In genomic region chr17:27800710-27801648, GRCm38 (mm10) we compare ENCODE assay signal across 8 mouse cellular contexts. TPM values are rescaled to one million over a fixed set of nuclear protein-coding genes. Genes with fewer than 3 reads are reported as not detected.
DNase-seq lines count a peak whose midpoint lies in the region; ATAC-seq and TF ChIP-seq lines count a peak whose summit lies in the region.

No protein-coding gene starts in this region.

- peaks cover 8 to 24% of the 10 kb centered on the region in 2 experiments for H3K36me3 ChIP-seq in MEL (ENCODE audit: control insufficient read depth in 1 of 2, insufficient read depth in 2 of 2, low read length in 2 of 2)
- H3K36me3 ChIP-seq in macrophage (ENCODE audit: inconsistent target), result no peaks in the 10 kb centered on the region

- H3K4me3 ChIP-seq in MEL (ENCODE audit: control insufficient read depth in 1 of 2, insufficient read depth in 1 of 2, low read depth in 2 of 2, low read length in 2 of 2) (no peak overlapping the region), macrophage (ENCODE audit: inconsistent target) (no peak overlapping the region)

- H3K9ac ChIP-seq in MEL (ENCODE audit: control insufficient read depth, low read depth, low read length, poor library complexity, severe bottlenecking), result no peak overlapping the region

- peaks cover 7 to 27% of the 10 kb centered on the region in 2 experiments; a peak in 3 of 4 replicates for H3K4me1 ChIP-seq in MEL (ENCODE audit: control insufficient read depth in 1 of 2, insufficient read depth in 2 of 2, low read length in 2 of 2)

- no peak for TF ChIP-seq POLR2A in MEL (IDR thresholded peaks at IDR 0.05; ENCODE audit: control insufficient read depth in 1 of 2, insufficient read depth in 1 of 2, low read depth in 1 of 2, low read length in 2 of 2, poor library complexity in 1 of 2)

- peak in 1 of 3 experiments; percentile 35; a peak in 3 of 6 replicates for TF ChIP-seq CTCF in MEL (IDR thresholded peaks at IDR 0.05 in 2 of 3, conservative IDR thresholded peaks at IDR 0.05 in 1 of 3; ENCODE audit: control insufficient read depth in 1 of 3, insufficient read depth in 1 of 3, low read depth in 2 of 3, low read length in 3 of 3, poor library complexity in 1 of 3, severe bottlenecking in 1 of 3)

- WGBS in macrophage (ENCODE audit: missing documents), result 44% methylated on average over 9 of the region's 9 CpGs

- no peaks in the 10 kb centered on the region for H3K27me3 ChIP-seq in MEL (ENCODE audit: control insufficient read depth in 1 of 2, insufficient read depth in 2 of 2, low read length in 2 of 2)

- TF ChIP-seq EP300 in MEL (IDR thresholded peaks at IDR 0.05; ENCODE audit: low read depth in 1 of 2, low read length in 2 of 2), result no peak

- no peaks in the 10 kb centered on the region for H3K9me3 ChIP-seq in MEL (replicated peaks; ENCODE audit: insufficient read depth, low read length)

- no peak; the same call in none of the 2 replicates for TF ChIP-seq RAD21 in MEL (IDR thresholded peaks at IDR 0.05; ENCODE audit: low read depth, low read length)

- H3K79me2 ChIP-seq in MEL (ENCODE audit: control insufficient read depth, insufficient read depth, low read length, poor library complexity), result peaks cover 87% of the 10 kb centered on the region
- peaks cover 100% of the 10 kb centered on the region for H3K79me2 ChIP-seq in macrophage (ENCODE audit: inconsistent target)

- H3K27ac ChIP-seq in MEL (ENCODE audit: control insufficient read depth, low read depth, low read length) (no peak overlapping the region), macrophage (peak overlapping the region; percentile 0; the same call in 1 of the 2 replicates)

- peak; percentile 59 for ATAC-seq in erythroblast, adult 5-6 weeks (replicated peaks; ENCODE audit: low FRiP score, poor library complexity, severe bottlenecking)
- ATAC-seq in cerebellum, adult (ENCODE audit: insufficient number of reproducible peaks, low FRiP score, low TSS enrichment), result no peak

- DNase-seq in kidney, adult 9 months, result peak; percentile 38
- no peak for DNase-seq in kidney, postnatal 10 days
- peak; percentile 36 for DNase-seq in MEL (ENCODE audit: low read depth, low spot score)
- no peak for DNase-seq in spleen, postnatal 14 days (ENCODE audit: low spot score in 2 of 2)
- DNase-seq in right cerebral cortex, postnatal 10 days (ENCODE audit: low spot score in 2 of 2), result no peak

TF ChIP-seq in MEL, 35 proteins besides CTCF, POLR2A, EP300 and RAD21:
- TF ChIP-seq NRF1 (IDR thresholded peaks at IDR 0.05; ENCODE audit: insufficient read depth, low read depth, low read length, poor library complexity, severe bottlenecking) (no peak), SIN3A (IDR thresholded peaks at IDR 0.05; ENCODE audit: low read length) (no peak), RCOR1 (IDR thresholded peaks at IDR 0.05; ENCODE audit: low read depth, low read length) (no peak), KAT2A (conservative IDR thresholded peaks at IDR 0.05; ENCODE audit: low read depth, low read length) (no peak), MYB (IDR thresholded peaks at IDR 0.05; ENCODE audit: low read depth, low read length) (no peak), TAL1 (IDR thresholded peaks at IDR 0.05; ENCODE audit: low read length) (no peak), ETS1 (IDR thresholded peaks at IDR 0.05; ENCODE audit: low read depth, low read length) (no peak), NELFE (IDR thresholded peaks at IDR 0.05; ENCODE audit: low read depth, low read length) (no peak), USF2 (IDR thresholded peaks at IDR 0.05; ENCODE audit: borderline replicate concordance in 1 of 2, insufficient read depth in 1 of 2, low read depth in 1 of 2, low read length in 2 of 2) (no peak), MYC (IDR thresholded peaks at IDR 0.05; ENCODE audit: low read depth, low read length) (no peak), MAX (IDR thresholded peaks at IDR 0.05; ENCODE audit: low read length) (no peak)

RNA-seq across cellular contexts. Expression of gene D17Wsu92e, which starts 19.5 kb away (rescaled TPM):
- 66.5 and 72.5 TPM in 2 replicates for total RNA-seq in MEL (2012; rRNA removed)
- 100 to 1,000 TPM in 1 of 2 experiments, not detected in 1; 108 TPM for polyA plus RNA-seq in MEL (2012; ENCODE audit: insufficient read depth in 1 of 2, insufficient read length in 2 of 2, low read depth in 1 of 2, low replicate concordance in 2 of 2, missing spikeins in 1 of 2)
- 63.8 and 80.7 TPM in 2 replicates for total RNA-seq in erythroblast, adult 5-6 weeks (2015; ENCODE audit: low replicate concordance)
- total RNA-seq in erythroblast, adult 5-6 weeks (2017; ENCODE audit: low replicate concordance), result 193 and 216 TPM in 2 replicates
- 100 to 1,000 TPM in 20 of 26 experiments, 10 to 100 TPM in 6; 40.2 to 258 (median 128) TPM for total RNA-seq in macrophage (2018; cell fraction: chromatin; rRNA removed)
- 100 to 1,000 TPM in 25 of 26 experiments, 10 to 100 TPM in 1; 97.7 to 203 (median 138) TPM for total RNA-seq in macrophage (2018; cell fraction: cytosol; rRNA removed)
- 100 to 1,000 TPM in 21 of 26 experiments, 10 to 100 TPM in 5; 64.2 to 259 (median 158) TPM for total RNA-seq in macrophage (2018; cell fraction: nucleus; rRNA removed)
- polyA plus RNA-seq in macrophage (2018), result 79.5 to 101 TPM (median 86.2 TPM) in 3 replicates

RNA-seq across cellular contexts. Expression of gene Snrpc, which starts 37.0 kb away (rescaled TPM):
- 217 and 219 TPM in 2 replicates for total RNA-seq in MEL (2012; rRNA removed)
- 100 to 1,000 TPM in 1 of 2 experiments, not detected in 1; 227 TPM for polyA plus RNA-seq in MEL (2012; ENCODE audit: insufficient read depth in 1 of 2, insufficient read length in 2 of 2, low read depth in 1 of 2, low replicate concordance in 2 of 2, missing spikeins in 1 of 2)
- 20.6 and 60.0 TPM in 2 replicates for total RNA-seq in erythroblast, adult 5-6 weeks (2015; ENCODE audit: low replicate concordance)
- total RNA-seq in erythroblast, adult 5-6 weeks (2017; ENCODE audit: low replicate concordance), result 43.8 and 51.5 TPM in 2 replicates
- 10 to 100 TPM in 23 of 26 experiments, 1 to 10 TPM in 3; 7.2 to 35.6 (median 18.9) TPM for total RNA-seq in macrophage (2018; cell fraction: chromatin; rRNA removed)
- 100 to 1,000 TPM in 4 of 26 experiments, 10 to 100 TPM in 22; 66.0 to 112 (median 87.7) TPM for total RNA-seq in macrophage (2018; cell fraction: cytosol; rRNA removed)
- 10 to 100 TPM in 23 of 26 experiments, 1 to 10 TPM in 3; 7.8 to 37.8 (median 25.3) TPM for total RNA-seq in macrophage (2018; cell fraction: nucleus; rRNA removed)
- polyA plus RNA-seq in macrophage (2018), result 84.2 to 113 TPM (median 89.9 TPM) in 3 replicates

RNA-seq across cellular contexts. Expression of gene Uhrf1bp1, which starts 55.3 kb away (rescaled TPM):
- total RNA-seq in MEL (2012; rRNA removed), result 23.1 and 25.9 TPM in 2 replicates
- polyA plus RNA-seq in MEL (2012; ENCODE audit: insufficient read depth in 1 of 2, insufficient read length in 2 of 2, low read depth in 1 of 2, low replicate concordance in 2 of 2, missing spikeins in 1 of 2) (10 to 100 TPM in 1 of 2 experiments, not detected in 1; 43.6 TPM), macrophage (2018) (6.8 to 14.6 TPM (median 7.6 TPM) in 3 replicates)
- 3.3 and 4.4 TPM in 2 replicates for total RNA-seq in erythroblast, adult 5-6 weeks (2015; ENCODE audit: low replicate concordance)
- total RNA-seq in erythroblast, adult 5-6 weeks (2017; ENCODE audit: low replicate concordance), result 4.3 and 5.4 TPM in 2 replicates
- total RNA-seq in macrophage (2018; cell fraction: chromatin; rRNA removed), result 10 to 100 TPM in 18 of 26 experiments, 1 to 10 TPM in 8; 2.6 to 41.3 (median 22.1) TPM
- total RNA-seq in macrophage (2018; cell fraction: cytosol; rRNA removed), result 10 to 100 TPM in 20 of 26 experiments, 1 to 10 TPM in 6; 5.9 to 20.1 (median 14.1) TPM
- 10 to 100 TPM in 22 of 26 experiments, 1 to 10 TPM in 4; 6.4 to 34.6 (median 16.9) TPM for total RNA-seq in macrophage (2018; cell fraction: nucleus; rRNA removed)

Comparison
In these comparisons a context has a peak if more than half of its experiments do, and no peak if none do; other contexts are left out.
1. DNase-seq: peak in kidney, adult 9 months (single experiment) and MEL (single experiment); none in kidney, postnatal 10 days (single experiment), spleen, postnatal 14 days (0 of 2) and right cerebral cortex, postnatal 10 days (0 of 2).